Mouse (Mus musculus): ENCODE results near the gene Atp8a2. TPM values are rescaled to one million over a fixed set of nuclear protein-coding genes. Genes with fewer than 3 reads are reported as not detected.

Gene Atp8a2
- polyA plus RNA-seq, 1 experiment from 2014 or later = 1.2 TPM

- WGBS = 20% methylated on average over 7 of the region's 7 CpGs
- Histone ChIP-seq H3K9ac (no peak overlapping the region), H3K4me2 (no peak overlapping the region), H3K9me3 (replicated peaks) (no peaks in the 10 kb centered on the region), H3K4me1 (peaks cover 16% of the 10 kb centered on the region), H3K36me3 (no peaks in the 10 kb centered on the region), H3K27ac (no peak overlapping the region), H3K4me3 (replicated peaks) (no peak overlapping the region), H3K27me3 (0 out of 2 replicates have a peak, but pooled peaks cover 3% of the 10 kb centered on the region)
- ATAC-seq (replicated peaks; ENCODE audit: low FRiP score) = peak; percentile 69; the same call in 1 of the 2 replicates
Measured at GRCm38 (mm10) chr14:59890107-59890506, 306.9 kb downstream of the Atp8a2 start.

GRCm38 (mm10) chr14:59888446-59888845 is 308.5 kb downstream of the Atp8a2 start:
- Histone ChIP-seq H3K4me3 (replicated peaks) (no peak overlapping the region), H3K27me3 (0 out of 2 replicates have a peak, but pooled peaks cover 3% of the 10 kb centered on the region), H3K27ac (no peak overlapping the region)

GRCm38 (mm10) chr14:59888046-59888445 is 308.9 kb downstream of the Atp8a2 start:
- ATAC-seq (replicated peaks; ENCODE audit: low FRiP score) = no peak

More at GRCm38 (mm10) chr14:59888446-59888845, 308.5 kb downstream of the Atp8a2 start:
- H3K4me2 ChIP-seq = no peak overlapping the region
- no peaks in the 10 kb centered on the region for H3K36me3 ChIP-seq
- WGBS = 94% methylated on average over 1 of the region's 1 CpGs
- no peak overlapping the region for H3K9ac ChIP-seq
- no peak for ATAC-seq (replicated peaks; ENCODE audit: low FRiP score)
- H3K9me3 ChIP-seq (replicated peaks) = no peaks in the 10 kb centered on the region
- peaks cover 16% of the 10 kb centered on the region for H3K4me1 ChIP-seq

GRCm38 (mm10) chr14:59887061-59887861 is 309.7 kb downstream of the Atp8a2 start:
- Histone ChIP-seq H3K27ac (no peak overlapping the region), H3K4me2 (no peak overlapping the region)
- 48% methylated on average over 15 of the region's 15 CpGs for WGBS

More at GRCm38 (mm10) chr14:59888046-59888445, 308.9 kb downstream of the Atp8a2 start:
- Histone ChIP-seq H3K27me3 (0 out of 2 replicates have a peak, but pooled peaks cover 3% of the 10 kb centered on the region), H3K27ac (no peak overlapping the region), H3K4me1 (peaks cover 16% of the 10 kb centered on the region), H3K4me3 (replicated peaks) (no peak overlapping the region), H3K9me3 (replicated peaks) (no peaks in the 10 kb centered on the region), H3K9ac (no peak overlapping the region), H3K36me3 (no peaks in the 10 kb centered on the region), H3K4me2 (no peak overlapping the region)
- 77% methylated on average over 6 of the region's 6 CpGs for WGBS

GRCm38 (mm10) chr14:59883517-59884069 is 313.4 kb downstream of the Atp8a2 start:
- WGBS = 84% methylated on average over 10 of the region's 10 CpGs
- Histone ChIP-seq H3K4me3 (replicated peaks) (no peak overlapping the region), H3K4me1 (peaks cover 7% of the 10 kb centered on the region; the same call in 1 of the 2 replicates), H3K36me3 (no peaks in the 10 kb centered on the region), H3K9ac (no peak overlapping the region), H3K4me2 (no peak overlapping the region), H3K27me3 (0 out of 2 replicates have a peak, but pooled peaks cover 3% of the 10 kb centered on the region), H3K9me3 (replicated peaks) (no peaks in the 10 kb centered on the region), H3K27ac (no peak overlapping the region)
- ATAC-seq (replicated peaks; ENCODE audit: low FRiP score) = no peak

More at GRCm38 (mm10) chr14:59887061-59887861, 309.7 kb downstream of the Atp8a2 start:
- ATAC-seq (replicated peaks; ENCODE audit: low FRiP score) = no peak
- Histone ChIP-seq H3K36me3 (no peaks in the 10 kb centered on the region), H3K9me3 (replicated peaks) (no peaks in the 10 kb centered on the region), H3K4me3 (replicated peaks) (no peak overlapping the region), H3K27me3 (0 out of 2 replicates have a peak, but pooled peaks cover 3% of the 10 kb centered on the region), H3K4me1 (peaks cover 16% of the 10 kb centered on the region), H3K9ac (no peak overlapping the region)

GRCm38 (mm10) chr14:59880829-59881228 is 316.1 kb downstream of the Atp8a2 start:
- no peak for ATAC-seq (replicated peaks; ENCODE audit: low FRiP score)
- Histone ChIP-seq H3K9me3 (replicated peaks) (no peaks in the 10 kb centered on the region), H3K36me3 (no peaks in the 10 kb centered on the region), H3K9ac (no peak overlapping the region), H3K27me3 (no peaks in the 10 kb centered on the region), H3K4me1 (no peaks in the 10 kb centered on the region), H3K27ac (no peak overlapping the region), H3K4me2 (no peak overlapping the region), H3K4me3 (replicated peaks) (no peak overlapping the region)
- whole genome bisulfite sequencing = 71% methylated on average over 3 of the region's 3 CpGs

- Histone ChIP-seq H3K36me3 (no peaks in the 10 kb centered on the region), H3K9ac (no peak overlapping the region), H3K4me3 (replicated peaks) (no peak overlapping the region), H3K27me3 (no peaks in the 10 kb centered on the region), H3K9me3 (replicated peaks) (no peaks in the 10 kb centered on the region), H3K27ac (no peak overlapping the region), H3K4me2 (no peak overlapping the region), H3K4me1 (no peaks in the 10 kb centered on the region)
- no peak for ATAC-seq (replicated peaks; ENCODE audit: low FRiP score)
- 84% methylated on average over 3 of the region's 3 CpGs for WGBS
Measured at GRCm38 (mm10) chr14:59878248-59878647, 318.7 kb downstream of the Atp8a2 start.

GRCm38 (mm10) chr14:59876525-59876924 is 320.5 kb downstream of the Atp8a2 start:
- no peaks in the 10 kb centered on the region for H3K36me3 ChIP-seq
- H3K27ac ChIP-seq = no peak overlapping the region
- no peak for ATAC-seq (replicated peaks; ENCODE audit: low FRiP score)
- no peaks in the 10 kb centered on the region for H3K27me3 ChIP-seq
- H3K9me3 ChIP-seq (replicated peaks) = no peaks in the 10 kb centered on the region
- H3K4me1 ChIP-seq = no peaks in the 10 kb centered on the region
- WGBS = 82% methylated on average over 2 of the region's 2 CpGs
- H3K4me3 ChIP-seq (replicated peaks) = no peak overlapping the region
- no peak overlapping the region for H3K4me2 ChIP-seq
- H3K9ac ChIP-seq = no peak overlapping the region

GRCm38 (mm10) chr14:59868369-59868768 is 328.6 kb downstream of the Atp8a2 start:
- Histone ChIP-seq H3K4me1 (peaks cover 17% of the 10 kb centered on the region), H3K27ac (no peak overlapping the region; the same call in 1 of the 2 replicates), H3K36me3 (no peaks in the 10 kb centered on the region), H3K4me2 (no peak overlapping the region), H3K9me3 (replicated peaks) (peaks cover 5% of the 10 kb centered on the region; the same call in 1 of the 2 replicates), H3K27me3 (no peaks in the 10 kb centered on the region), H3K9ac (no peak overlapping the region), H3K4me3 (replicated peaks) (no peak overlapping the region)
- ATAC-seq (replicated peaks; ENCODE audit: low FRiP score) = no peak
- 37% methylated on average over 7 of the region's 7 CpGs for WGBS

GRCm38 (mm10) chr14:59867749-59868148 is 329.2 kb downstream of the Atp8a2 start:
- ATAC-seq (replicated peaks; ENCODE audit: low FRiP score) = no peak
- no peaks in the 10 kb centered on the region for H3K27me3 ChIP-seq
- H3K27ac ChIP-seq = peak overlapping the region; percentile 66
- H3K4me1 ChIP-seq = peaks cover 17% of the 10 kb centered on the region
- H3K36me3 ChIP-seq = no peaks in the 10 kb centered on the region
- H3K4me2 ChIP-seq = no peak overlapping the region
- no peak overlapping the region for H3K9ac ChIP-seq
- 35% methylated on average over 7 of the region's 7 CpGs for WGBS
- H3K4me3 ChIP-seq (replicated peaks) = no peak overlapping the region
- peaks cover 5% of the 10 kb centered on the region; the same call in 1 of the 2 replicates for H3K9me3 ChIP-seq (replicated peaks)

- no peak for ATAC-seq (replicated peaks; ENCODE audit: low FRiP score)
- WGBS = 49% methylated on average over 5 of the region's 5 CpGs
- peaks cover 17% of the 10 kb centered on the region for H3K4me1 ChIP-seq
- no peak overlapping the region for H3K27ac ChIP-seq
- H3K4me3 ChIP-seq (replicated peaks) = no peak overlapping the region
- no peaks in the 10 kb centered on the region for H3K36me3 ChIP-seq
- H3K27me3 ChIP-seq = no peaks in the 10 kb centered on the region
- H3K9me3 ChIP-seq (replicated peaks) = peaks cover 5% of the 10 kb centered on the region; the same call in 1 of the 2 replicates
- H3K4me2 ChIP-seq = no peak overlapping the region
- no peak overlapping the region for H3K9ac ChIP-seq
Measured at GRCm38 (mm10) chr14:59866001-59866400, 331.0 kb downstream of the Atp8a2 start.

GRCm38 (mm10) chr14:59862351-59862750 is 334.6 kb downstream of the Atp8a2 start:
- H3K4me3 ChIP-seq (replicated peaks) = no peak overlapping the region
- 0 out of 2 replicates have a peak, but pooled peaks cover 9% of the 10 kb centered on the region for H3K4me1 ChIP-seq
- no peak overlapping the region for H3K9ac ChIP-seq
- peaks cover 5% of the 10 kb centered on the region; the same call in 1 of the 2 replicates for H3K9me3 ChIP-seq (replicated peaks)
- H3K4me2 ChIP-seq = no peak overlapping the region
- no peak for ATAC-seq (replicated peaks; ENCODE audit: low FRiP score)
- no peaks in the 10 kb centered on the region for H3K36me3 ChIP-seq
- no peak overlapping the region for H3K27ac ChIP-seq
- 65% methylated on average over 4 of the region's 4 CpGs for WGBS
- H3K27me3 ChIP-seq = no peaks in the 10 kb centered on the region

Measured in kidney, embryonic 15.5 days (tissue).